Mouse (Mus musculus) intestine, embryonic 15.5 days (tissue): Measurements from ENCODE around the gene Gm10663. TPM values are rescaled to one million over a fixed set of nuclear protein-coding genes. Genes with fewer than 3 reads are reported as not detected.
A peak's percentile ranks its signal among the peaks of the same experiment; 100 is the strongest.

ENCODE experiments used
- ATAC-seq: fragments of 200-750 bp; cut with Nextera tagmentation; 2 replicates; pipeline ENCODE4 v1.8.0; 2017; ENCODE audit warnings: moderate TSS enrichment, moderate library complexity
- H3K27ac ChIP-seq: fragments of 300-500 bp; sonication (generic); 2 replicates; pipeline ENCODE4 v1.5.1; 2015; ENCODE audit warnings: mild to moderate bottlenecking, inconsistent platforms
- H3K27me3 ChIP-seq: fragments of 300-500 bp; sonication (generic); replicated peaks from 2 replicates; pipeline ENCODE4 v1.6.1; 2015; ENCODE audit warnings: inconsistent platforms
- H3K36me3 ChIP-seq: fragments of 300-500 bp; sonication (generic); 2 replicates; pipeline ENCODE4 v1.6.1; 2015; ENCODE audit warnings: inconsistent platforms
- H3K4me1 ChIP-seq: fragments of 300-500 bp; sonication (generic); replicated peaks from 2 replicates; pipeline ENCODE4 v1.6.1; 2015; ENCODE audit warnings: inconsistent platforms
- H3K4me2 ChIP-seq: fragments of 300-500 bp; sonication (generic); replicated peaks from 2 replicates; pipeline ENCODE4 v1.6.1; 2015; ENCODE audit warnings: mild to moderate bottlenecking, inconsistent platforms
- H3K4me3 ChIP-seq: fragments of 300-500 bp; sonication (generic); replicated peaks from 2 replicates; pipeline ENCODE4 v1.5.1; 2015; ENCODE audit warnings: inconsistent platforms
- H3K9ac ChIP-seq: fragments of 300-500 bp; sonication (generic); 2 replicates; pipeline ENCODE4 v1.6.1; 2015; ENCODE audit warnings: inconsistent platforms
- H3K9me3 ChIP-seq: fragments of 300-500 bp; sonication (generic); 2 replicates; pipeline ENCODE4 v1.6.1; 2016; ENCODE audit warnings: inconsistent platforms
- WGBS: fragments of 180-500 bp; shearing (Covaris S2); methylation state at CpG from one replicate; pipeline ENCODE4 v1.1.7; 2015; 5-methylcytosine and 5-hydroxymethylcytosine counted together
- polyA plus RNA-seq: library from polyadenylated mRNA; unstranded; fragments of >200 nt; fragmentation: Nextera tagmentation; extraction: Ambion mirVana; gene quantifications from 2 replicates; pipeline ENCODE4 v1.2.1, GENCODE M21; 2015

The Gm10663 gene
- not detected in 2 replicates for polyA plus RNA-seq

DNA sequence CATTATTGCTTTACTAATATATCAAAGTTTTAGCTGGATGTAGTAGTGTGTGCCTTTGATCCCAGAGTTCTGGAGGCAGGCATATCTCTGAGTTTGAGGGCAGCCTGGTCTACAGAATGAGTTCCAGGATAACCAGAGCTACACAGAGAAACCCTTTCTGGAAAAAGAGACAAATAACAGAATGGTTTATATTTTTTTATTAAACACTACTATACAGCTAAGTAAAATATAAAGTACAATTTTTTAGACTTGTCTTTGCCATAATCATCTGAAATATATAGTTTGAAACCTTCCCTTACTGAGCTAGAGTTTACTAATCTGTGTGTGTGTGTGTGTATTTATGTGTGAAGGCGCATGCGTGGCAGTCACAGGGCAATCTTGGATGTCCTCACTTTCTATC, at the start of gene Gm10663:
Gm10663 (plus strand) TSS at position 301 of the 400 bp plus-strand sequence.
- Histone ChIP-seq H3K36me3 (no peaks in the 10 kb centered on the region), H3K4me1 (no peaks in the 10 kb centered on the region), H3K27me3 (no peaks in the 10 kb centered on the region), H3K9me3 (no peaks in the 10 kb centered on the region), H3K4me3 (no peak within 1 kb of the TSS), H3K27ac (no peak within 1 kb of the TSS), H3K9ac (no peak within 1 kb of the TSS), H3K4me2 (no peak within 1 kb of the TSS)
- no peak for ATAC-seq
- whole genome bisulfite sequencing, result 84% methylated on average over 2 of the region's 2 CpGs

DNA sequence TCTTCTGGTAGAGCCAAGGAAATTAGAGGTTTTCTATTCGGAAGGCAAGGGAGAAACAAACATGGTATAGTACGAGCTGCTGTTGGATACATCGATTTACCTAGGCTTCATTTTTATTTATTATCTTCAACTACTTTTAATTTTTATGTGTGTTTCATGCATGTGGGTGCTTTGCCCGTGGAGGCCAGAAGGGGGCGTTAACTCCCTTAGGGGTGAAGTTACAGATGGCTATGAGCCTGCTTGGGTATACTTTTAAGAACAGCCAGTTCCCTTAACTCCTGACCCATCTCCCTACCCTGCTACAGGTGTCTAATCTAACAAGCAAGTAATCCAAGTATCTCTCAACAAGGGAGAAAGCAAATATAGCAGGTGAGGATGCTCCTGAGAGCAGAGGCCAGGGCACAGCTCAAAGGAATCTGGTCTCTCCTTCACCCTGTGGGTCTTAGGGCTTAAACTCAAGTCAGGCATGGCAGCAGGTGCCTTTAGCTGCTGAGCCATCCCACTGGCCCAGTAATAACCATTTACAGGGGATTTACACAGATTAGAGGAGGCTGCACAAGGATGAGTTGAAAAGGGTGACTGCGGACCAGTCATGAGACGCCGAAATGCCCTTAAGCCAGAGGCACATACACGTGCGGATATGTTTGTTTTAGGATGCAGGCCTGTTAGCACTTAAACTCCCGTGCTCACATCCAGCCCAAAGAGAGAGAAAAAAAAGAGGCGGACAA, 45.7 kb upstream of the Gm10663 start:
- Histone ChIP-seq H3K36me3 (no peaks in the 10 kb centered on the region), H3K27me3 (no peaks in the 10 kb centered on the region), H3K4me1 (0 out of 2 replicates have a peak, but pooled peaks cover 2% of the 10 kb centered on the region), H3K27ac (no peak overlapping the region), H3K9ac (no peak overlapping the region), H3K4me3 (no peak overlapping the region), H3K4me2 (no peak overlapping the region), H3K9me3 (no peaks in the 10 kb centered on the region)
- ATAC-seq, result no peak
- WGBS, result 77% methylated on average over 12 of the region's 12 CpGs

DNA sequence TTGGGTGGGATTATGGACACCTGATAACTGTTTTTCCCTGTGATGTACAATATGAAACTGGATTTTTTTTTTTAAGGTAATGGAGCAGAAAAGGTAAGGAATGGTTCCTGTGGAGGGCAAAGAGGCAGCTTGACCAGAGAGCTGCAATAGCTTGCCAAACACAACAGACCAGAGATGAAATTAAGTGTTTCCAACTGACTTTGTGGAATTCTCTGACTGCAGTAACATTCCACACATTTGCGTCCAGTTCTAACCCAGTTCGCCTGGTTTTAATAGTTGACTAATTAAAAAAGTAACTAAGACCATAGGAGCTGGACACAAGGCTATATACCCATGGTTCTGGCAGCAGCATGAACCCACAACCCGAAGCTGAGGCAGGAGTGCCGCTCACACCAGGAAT, 45.1 kb upstream of the Gm10663 start:
- H3K27ac ChIP-seq, result no peak overlapping the region
- no peak overlapping the region for H3K4me3 ChIP-seq
- no peaks in the 10 kb centered on the region for H3K9me3 ChIP-seq
- WGBS, result 84% methylated on average over 4 of the region's 4 CpGs
- no peak for ATAC-seq
- H3K27me3 ChIP-seq, result no peaks in the 10 kb centered on the region
- H3K9ac ChIP-seq, result no peak overlapping the region
- H3K4me2 ChIP-seq, result no peak overlapping the region
- H3K36me3 ChIP-seq, result no peaks in the 10 kb centered on the region
- H3K4me1 ChIP-seq, result 0 out of 2 replicates have a peak, but pooled peaks cover 5% of the 10 kb centered on the region

DNA sequence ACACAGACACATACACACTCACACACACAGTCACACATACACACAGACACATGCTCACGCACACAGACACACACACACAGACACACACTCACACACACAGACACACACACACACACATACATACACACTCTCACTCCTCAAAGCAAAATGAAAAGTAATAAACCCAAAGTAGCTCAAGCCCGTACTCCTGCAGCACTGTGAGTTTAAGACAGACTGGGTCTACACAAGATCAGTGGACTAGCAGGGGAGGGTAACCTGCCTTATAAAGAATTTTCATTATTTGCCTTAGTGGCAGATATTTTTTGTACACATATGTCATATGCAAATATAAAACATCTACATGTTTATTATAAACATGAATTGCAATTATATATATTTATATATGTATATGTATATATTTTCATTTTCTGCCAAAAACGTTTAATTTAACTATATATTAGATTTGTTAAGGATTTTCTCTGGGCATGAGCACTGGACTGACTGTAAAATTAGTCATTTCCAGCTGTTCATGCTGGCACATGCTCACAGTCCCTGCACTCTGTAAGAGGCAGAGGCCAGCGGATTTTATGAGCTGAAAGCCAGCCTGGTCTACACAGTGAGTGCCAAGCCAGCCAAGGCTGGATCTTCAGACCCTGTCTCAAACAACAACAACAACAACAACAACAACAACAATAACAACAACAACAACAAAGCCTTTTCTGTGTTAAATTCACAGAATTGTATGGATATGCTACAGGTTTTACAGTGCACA, 43.9 kb upstream of the Gm10663 start:
- H3K27ac ChIP-seq, result no peak overlapping the region
- no peaks in the 10 kb centered on the region for H3K36me3 ChIP-seq
- ATAC-seq, result no peak
- H3K27me3 ChIP-seq, result no peaks in the 10 kb centered on the region
- H3K4me1 ChIP-seq, result 0 out of 2 replicates have a peak, but pooled peaks cover 5% of the 10 kb centered on the region
- no peak overlapping the region for H3K4me3 ChIP-seq
- 67% methylated on average over 4 of the region's 4 CpGs for WGBS
- H3K9ac ChIP-seq, result no peak overlapping the region
- H3K9me3 ChIP-seq, result no peaks in the 10 kb centered on the region
- no peak overlapping the region for H3K4me2 ChIP-seq

- Histone ChIP-seq H3K36me3 (no peaks in the 10 kb centered on the region), H3K4me2 (no peak overlapping the region), H3K4me1 (0 out of 2 replicates have a peak, but pooled peaks cover 5% of the 10 kb centered on the region), H3K27me3 (no peaks in the 10 kb centered on the region), H3K27ac (no peak overlapping the region), H3K4me3 (no peak overlapping the region), H3K9ac (no peak overlapping the region), H3K9me3 (no peaks in the 10 kb centered on the region)
- 95% methylated on average over 1 of the region's 1 CpGs for WGBS
- ATAC-seq, result no peak
Measured at GRCm38 (mm10) chr8:65032107-65032506, 42.7 kb upstream of the Gm10663 start.

GRCm38 (mm10) chr8:65033056-65033455, 41.8 kb upstream of the Gm10663 start:
- no peak for ATAC-seq
- Histone ChIP-seq H3K36me3 (no peaks in the 10 kb centered on the region), H3K4me2 (no peak overlapping the region), H3K27me3 (no peaks in the 10 kb centered on the region), H3K9me3 (no peaks in the 10 kb centered on the region), H3K27ac (no peak overlapping the region), H3K4me3 (no peak overlapping the region), H3K4me1 (0 out of 2 replicates have a peak, but pooled peaks cover 5% of the 10 kb centered on the region), H3K9ac (no peak overlapping the region)
- 80% methylated on average over 13 of the region's 13 CpGs for WGBS

DNA sequence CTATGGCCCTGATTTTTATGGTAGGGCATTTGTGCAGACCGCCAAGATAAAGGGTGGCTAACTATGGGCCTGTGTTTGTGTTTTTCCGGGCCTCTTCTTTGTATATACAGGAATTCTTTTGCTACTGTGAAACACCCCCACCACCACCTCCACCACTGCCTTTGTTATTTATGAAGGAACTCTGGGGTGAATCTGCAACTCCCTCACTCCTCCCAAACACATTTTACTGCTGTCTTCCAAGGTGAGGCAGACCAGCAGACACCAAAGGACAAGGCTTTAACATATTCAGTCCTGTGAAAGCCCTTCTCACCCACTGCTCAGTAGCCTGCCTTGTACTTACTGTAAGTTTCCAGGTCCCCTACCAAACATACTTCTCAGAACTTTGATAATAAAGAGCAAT, 40.7 kb upstream of the Gm10663 start:
- 33% methylated on average over 2 of the region's 2 CpGs for WGBS
- no peak for ATAC-seq

DNA sequence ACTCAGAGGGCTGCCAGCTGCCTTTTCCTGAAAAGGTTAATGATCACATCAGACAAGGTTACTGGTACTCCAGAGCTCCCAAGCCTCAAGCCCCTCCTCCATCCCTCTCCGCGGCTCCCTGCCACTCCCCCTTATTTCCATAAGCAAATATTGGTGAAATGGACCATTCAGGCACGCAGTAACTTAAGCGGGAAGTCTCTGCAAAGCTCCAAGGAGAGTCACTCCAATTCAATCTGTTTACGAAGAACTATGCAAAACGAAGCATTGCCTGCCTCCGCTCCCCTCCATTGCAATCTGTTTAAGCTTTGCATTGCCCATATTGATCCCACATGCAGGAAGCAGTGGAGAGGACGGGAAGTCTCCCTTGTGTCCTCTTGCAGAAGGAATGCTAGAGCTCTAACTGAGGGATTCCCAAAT, 37.7 kb upstream of the Gm10663 start, which contains the start of gene Apela:
Apela (minus strand) TSS at position 220 of the 417 bp plus-strand sequence.
- Histone ChIP-seq H3K9ac (peak within 1 kb of the TSS; percentile 20; the same call in 1 of the 2 replicates), H3K4me1 (0 out of 2 replicates have a peak, but pooled peaks cover 5% of the 10 kb centered on the region), H3K27me3 (no peaks in the 10 kb centered on the region), H3K4me3 (peak within 1 kb of the TSS; percentile 30), H3K36me3 (no peaks in the 10 kb centered on the region), H3K9me3 (no peaks in the 10 kb centered on the region), H3K27ac (peak within 1 kb of the TSS; percentile 58; the same call in 1 of the 2 replicates), H3K4me2 (peak within 1 kb of the TSS; percentile 74)
- under 1% methylated on average over 8 of the region's 8 CpGs for WGBS
- peak; percentile 93 for ATAC-seq

More for the DNA sequence above, 40.7 kb upstream of the Gm10663 start:
- Histone ChIP-seq H3K4me1 (0 out of 2 replicates have a peak, but pooled peaks cover 5% of the 10 kb centered on the region), H3K27ac (no peak overlapping the region), H3K4me3 (no peak overlapping the region), H3K9ac (no peak overlapping the region), H3K27me3 (no peaks in the 10 kb centered on the region), H3K36me3 (no peaks in the 10 kb centered on the region), H3K9me3 (no peaks in the 10 kb centered on the region), H3K4me2 (no peak overlapping the region)

GRCm38 (mm10) chr8:65046565-65046964, 28.3 kb upstream of the Gm10663 start:
- no peak overlapping the region for H3K9ac ChIP-seq
- H3K4me2 ChIP-seq, result peak overlapping the region; percentile 34
- H3K36me3 ChIP-seq, result no peaks in the 10 kb centered on the region
- H3K4me3 ChIP-seq, result no peak overlapping the region
- 47% methylated on average over 5 of the region's 5 CpGs for WGBS
- 0 out of 2 replicates have a peak, but pooled peaks cover 3% of the 10 kb centered on the region for H3K4me1 ChIP-seq
- no peaks in the 10 kb centered on the region for H3K27me3 ChIP-seq
- peak; percentile 65 for ATAC-seq
- no peak overlapping the region for H3K27ac ChIP-seq
- H3K9me3 ChIP-seq, result no peaks in the 10 kb centered on the region

DNA sequence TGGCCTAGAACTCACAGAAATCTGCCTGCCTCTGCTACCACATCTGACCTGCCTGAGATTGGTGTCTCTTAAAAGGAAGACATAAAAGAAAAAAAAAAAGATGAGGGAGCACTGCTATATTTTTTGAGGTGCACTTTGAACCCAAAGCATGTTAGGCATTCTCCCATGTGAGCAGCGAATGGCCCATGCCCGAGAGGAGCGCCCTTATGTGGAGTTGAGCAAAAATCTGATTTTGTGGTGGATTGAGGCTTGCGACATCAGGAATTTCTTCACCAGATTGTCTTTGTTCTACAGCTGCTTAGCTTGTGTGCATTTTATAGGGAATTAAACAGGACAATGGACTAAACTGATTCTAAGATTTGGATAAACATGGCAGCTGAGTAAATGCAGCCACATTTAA, 27.6 kb upstream of the Gm10663 start:
- H3K9me3 ChIP-seq, result no peaks in the 10 kb centered on the region
- no peak overlapping the region for H3K9ac ChIP-seq
- no peak for ATAC-seq
- H3K36me3 ChIP-seq, result no peaks in the 10 kb centered on the region
- H3K27ac ChIP-seq, result no peak overlapping the region
- 91% methylated on average over 4 of the region's 4 CpGs for WGBS
- no peak overlapping the region for H3K4me2 ChIP-seq
- 0 out of 2 replicates have a peak, but pooled peaks cover 3% of the 10 kb centered on the region for H3K4me1 ChIP-seq
- no peaks in the 10 kb centered on the region for H3K27me3 ChIP-seq
- H3K4me3 ChIP-seq, result no peak overlapping the region

- no peaks in the 10 kb centered on the region for H3K27me3 ChIP-seq
- no peak overlapping the region for H3K4me2 ChIP-seq
- no peak overlapping the region for H3K27ac ChIP-seq
- 0 out of 2 replicates have a peak, but pooled peaks cover 3% of the 10 kb centered on the region for H3K4me1 ChIP-seq
- no peak overlapping the region for H3K9ac ChIP-seq
- no peak for ATAC-seq
- 79% methylated on average over 4 of the region's 4 CpGs for WGBS
- no peak overlapping the region for H3K4me3 ChIP-seq
- H3K36me3 ChIP-seq, result no peaks in the 10 kb centered on the region
- no peaks in the 10 kb centered on the region for H3K9me3 ChIP-seq
Measured at GRCm38 (mm10) chr8:65047801-65048200, 27.0 kb upstream of the Gm10663 start.

- H3K27ac ChIP-seq, result no peak overlapping the region
- H3K9ac ChIP-seq, result no peak overlapping the region
- no peaks in the 10 kb centered on the region for H3K27me3 ChIP-seq
- ATAC-seq, result no peak
- H3K4me2 ChIP-seq, result no peak overlapping the region
- H3K4me3 ChIP-seq, result no peak overlapping the region
- H3K4me1 ChIP-seq, result peaks cover 3% of the 10 kb centered on the region; the same call in 1 of the 2 replicates
- H3K36me3 ChIP-seq, result no peaks in the 10 kb centered on the region
- 85% methylated on average over 3 of the region's 3 CpGs for WGBS
- H3K9me3 ChIP-seq, result no peaks in the 10 kb centered on the region
Measured at GRCm38 (mm10) chr8:65053554-65053953, 21.3 kb upstream of the Gm10663 start.
